Mouse (Mus musculus) midbrain, embryonic 13.5 days (tissue): Measurements from ENCODE around the gene Aoc2. TPM values are rescaled to one million over a fixed set of nuclear protein-coding genes. Genes with fewer than 3 reads are reported as not detected.

Experiments used
- ATAC-seq: fragments of 200-750 bp; cut with Nextera tagmentation; 2 replicates; pipeline ENCODE4 v1.8.0; 2017; ENCODE audit warnings: mild to moderate bottlenecking, moderate TSS enrichment, moderate library complexity
- H3K27ac ChIP-seq: fragments of 300-500 bp; sonication (generic); 2 replicates; pipeline ENCODE4 v1.5.1; 2015; ENCODE audit warnings: inconsistent platforms, mild to moderate bottlenecking, moderate library complexity
- H3K27me3 ChIP-seq: fragments of 300-500 bp; sonication (generic); 2 replicates; pipeline ENCODE4 v1.6.1; 2015; ENCODE audit warnings: mild to moderate bottlenecking, inconsistent platforms
- H3K36me3 ChIP-seq: fragments of 300-500 bp; sonication (generic); 2 replicates; pipeline ENCODE4 v1.6.1; 2015; ENCODE audit warnings: mild to moderate bottlenecking, inconsistent platforms
- H3K4me1 ChIP-seq: fragments of 300-500 bp; sonication (generic); replicated peaks from 2 replicates; pipeline ENCODE4 v1.6.1; 2015; ENCODE audit warnings: inconsistent platforms
- H3K4me2 ChIP-seq: fragments of 300-500 bp; sonication (generic); replicated peaks from 2 replicates; pipeline ENCODE4 v1.6.1; 2015; ENCODE audit warnings: moderate library complexity, mild to moderate bottlenecking, inconsistent platforms
- H3K4me3 ChIP-seq: fragments of 300-500 bp; sonication (generic); replicated peaks from 2 replicates; pipeline ENCODE4 v1.5.1; 2015; ENCODE audit warnings: mild to moderate bottlenecking, inconsistent platforms
- H3K9ac ChIP-seq: fragments of 300-500 bp; sonication (generic); replicated peaks from 2 replicates; pipeline ENCODE4 v1.6.1; 2015; ENCODE audit warnings: mild to moderate bottlenecking, inconsistent platforms
- H3K9me3 ChIP-seq: fragments of 300-500 bp; sonication (generic); 2 replicates; pipeline ENCODE4 v1.6.1; 2016; ENCODE audit warnings: mild to moderate bottlenecking, inconsistent platforms
- WGBS: fragments of 180-500 bp; shearing (Covaris S2); methylation state at CpG from one replicate; pipeline ENCODE4 v1.1.7; 2015; 5-methylcytosine and 5-hydroxymethylcytosine counted together
- polyA plus RNA-seq: library from polyadenylated mRNA; unstranded; fragments of >200 nt; fragmentation: Nextera tagmentation; extraction: Ambion mirVana; gene quantifications from 2 replicates; pipeline ENCODE4 v1.2.1, GENCODE M21; 2015

The Aoc2 gene
- polyA plus RNA-seq, result 2.4 and 2.5 TPM in 2 replicates

- H3K9me3 ChIP-seq, result no peaks in the 10 kb centered on the region
- H3K4me2 ChIP-seq, result no peak within 1 kb of the TSS
- H3K9ac ChIP-seq, result no peak within 1 kb of the TSS
- no peaks in the 10 kb centered on the region for H3K4me1 ChIP-seq
- no peaks in the 10 kb centered on the region for H3K27me3 ChIP-seq
- 98% methylated on average over 5 of the region's 5 CpGs for WGBS
- H3K36me3 ChIP-seq, result peaks cover 65% of the 10 kb centered on the region
- no peak for ATAC-seq
- H3K27ac ChIP-seq, result no peak within 1 kb of the TSS
- H3K4me3 ChIP-seq, result no peak within 1 kb of the TSS
Measured at GRCm38 (mm10) chr11:101324763-101325162, at the start of gene Aoc2. Gene Aoc2 (plus strand): TSS chr11:101325063.

GRCm38 (mm10) chr11:101275309-101275708 is 49.6 kb upstream of the Aoc2 start:
- ATAC-seq, result no peak
- Histone ChIP-seq H3K27ac (no peak overlapping the region), H3K36me3 (peaks cover 5% of the 10 kb centered on the region; the same call in 1 of the 2 replicates), H3K27me3 (peaks cover 20% of the 10 kb centered on the region), H3K4me3 (no peak overlapping the region), H3K9ac (no peak overlapping the region), H3K4me1 (peaks cover 27% of the 10 kb centered on the region), H3K9me3 (no peaks in the 10 kb centered on the region), H3K4me2 (no peak overlapping the region)
- WGBS, result 83% methylated on average over 4 of the region's 4 CpGs

- H3K4me3 ChIP-seq, result peak overlapping the region; percentile 12; the same call in 1 of the 2 replicates
- ATAC-seq, result no peak
- peak overlapping the region; percentile 45 for H3K9ac ChIP-seq
Measured at GRCm38 (mm10) chr11:101276319-101277070, 48.4 kb upstream of the Aoc2 start.

GRCm38 (mm10) chr11:101277381-101278222 is 47.3 kb upstream of the Aoc2 start:
- Histone ChIP-seq H3K9me3 (no peaks in the 10 kb centered on the region), H3K4me3 (peak overlapping the region; percentile 66), H3K27me3 (peaks cover 23% of the 10 kb centered on the region), H3K36me3 (peaks cover 5% of the 10 kb centered on the region; the same call in 1 of the 2 replicates), H3K4me1 (peaks cover 27% of the 10 kb centered on the region), H3K9ac (peak overlapping the region; percentile 84), H3K4me2 (peak overlapping the region; percentile 73), H3K27ac (no peak overlapping the region)
- ATAC-seq, result no peak
- WGBS, result 81% methylated on average over 12 of the region's 12 CpGs

More at GRCm38 (mm10) chr11:101276319-101277070, 48.4 kb upstream of the Aoc2 start:
- 0 out of 2 replicates have a peak overlapping the region, but pooled peaks have one; percentile 25 for H3K27ac ChIP-seq
- H3K27me3 ChIP-seq, result peaks cover 23% of the 10 kb centered on the region
- H3K9me3 ChIP-seq, result no peaks in the 10 kb centered on the region
- peaks cover 5% of the 10 kb centered on the region; the same call in 1 of the 2 replicates for H3K36me3 ChIP-seq
- H3K4me2 ChIP-seq, result peak overlapping the region; percentile 73
- peaks cover 27% of the 10 kb centered on the region for H3K4me1 ChIP-seq
- whole genome bisulfite sequencing, result 25% methylated on average over 27 of the region's 27 CpGs

GRCm38 (mm10) chr11:101278223-101279192 is 46.4 kb upstream of the Aoc2 start, which contains the start of the genes Cntd1 and Coa3:
Gene Cntd1 (plus strand): TSS chr11:101279012.
Gene Coa3 (minus strand): TSS chr11:101279114.
- peak within 1 kb of the TSS; percentile 71 for H3K27ac ChIP-seq
- H3K4me1 ChIP-seq, result peaks cover 27% of the 10 kb centered on the region
- peak within 1 kb of the TSS; percentile 73 for H3K4me2 ChIP-seq
- peak; percentile 98 for ATAC-seq
- H3K4me3 ChIP-seq, result peak within 1 kb of the TSS; percentile 66
- peaks cover 23% of the 10 kb centered on the region for H3K27me3 ChIP-seq
- 13% methylated on average over 45 of the region's 45 CpGs for WGBS
- peaks cover 5% of the 10 kb centered on the region; the same call in 1 of the 2 replicates for H3K36me3 ChIP-seq
- no peaks in the 10 kb centered on the region for H3K9me3 ChIP-seq
- H3K9ac ChIP-seq, result peak within 1 kb of the TSS; percentile 84

- ATAC-seq, result peak; percentile 58
- 66% methylated on average over 14 of the region's 14 CpGs for WGBS
- Histone ChIP-seq H3K9me3 (no peaks in the 10 kb centered on the region), H3K4me1 (peaks cover 27% of the 10 kb centered on the region), H3K4me2 (peak overlapping the region; percentile 73), H3K27ac (no peak overlapping the region), H3K36me3 (peaks cover 5% of the 10 kb centered on the region; the same call in 1 of the 2 replicates), H3K27me3 (peaks cover 23% of the 10 kb centered on the region), H3K4me3 (peak overlapping the region; percentile 66), H3K9ac (no peak overlapping the region)
Measured at GRCm38 (mm10) chr11:101279193-101279569, 45.7 kb upstream of the Aoc2 start.

GRCm38 (mm10) chr11:101280837-101281236 is 44.0 kb upstream of the Aoc2 start:
- Histone ChIP-seq H3K27me3 (peaks cover 20% of the 10 kb centered on the region), H3K4me3 (no peak overlapping the region), H3K9me3 (no peaks in the 10 kb centered on the region), H3K36me3 (peaks cover 11% of the 10 kb centered on the region), H3K4me2 (no peak overlapping the region), H3K9ac (no peak overlapping the region), H3K27ac (no peak overlapping the region), H3K4me1 (peaks cover 27% of the 10 kb centered on the region)
- WGBS, result 51% methylated on average over 7 of the region's 7 CpGs
- ATAC-seq, result no peak

GRCm38 (mm10) chr11:101282896-101283295 is 42.0 kb upstream of the Aoc2 start:
- WGBS, result 27% methylated on average over 5 of the region's 5 CpGs
- no peak for ATAC-seq
- no peak overlapping the region for H3K4me3 ChIP-seq
- H3K9ac ChIP-seq, result no peak overlapping the region
- no peaks in the 10 kb centered on the region for H3K9me3 ChIP-seq
- H3K27me3 ChIP-seq, result peaks cover 12% of the 10 kb centered on the region
- peaks cover 10% of the 10 kb centered on the region for H3K4me1 ChIP-seq
- no peak overlapping the region for H3K4me2 ChIP-seq
- no peak overlapping the region for H3K27ac ChIP-seq
- H3K36me3 ChIP-seq, result peaks cover 20% of the 10 kb centered on the region

GRCm38 (mm10) chr11:101283805-101284204 is 41.1 kb upstream of the Aoc2 start:
- Histone ChIP-seq H3K9ac (no peak overlapping the region), H3K27me3 (peaks cover 12% of the 10 kb centered on the region), H3K27ac (no peak overlapping the region), H3K4me2 (no peak overlapping the region), H3K4me3 (no peak overlapping the region), H3K4me1 (peaks cover 5% of the 10 kb centered on the region), H3K36me3 (peaks cover 28% of the 10 kb centered on the region), H3K9me3 (no peaks in the 10 kb centered on the region)
- 66% methylated on average over 4 of the region's 4 CpGs for WGBS
- ATAC-seq, result no peak

GRCm38 (mm10) chr11:101287306-101287705 is 37.6 kb upstream of the Aoc2 start:
- 91% methylated on average over 9 of the region's 9 CpGs for WGBS

GRCm38 (mm10) chr11:101291231-101291630 is 33.6 kb upstream of the Aoc2 start:
- no peak overlapping the region for H3K9ac ChIP-seq
- peaks cover 92% of the 10 kb centered on the region for H3K36me3 ChIP-seq
- H3K9me3 ChIP-seq, result no peaks in the 10 kb centered on the region
- H3K27me3 ChIP-seq, result no peaks in the 10 kb centered on the region
- no peak overlapping the region for H3K4me2 ChIP-seq
- 97% methylated on average over 8 of the region's 8 CpGs for WGBS
- no peak overlapping the region for H3K27ac ChIP-seq
- ATAC-seq, result no peak
- no peak overlapping the region for H3K4me3 ChIP-seq
- no peaks in the 10 kb centered on the region for H3K4me1 ChIP-seq

More at GRCm38 (mm10) chr11:101287306-101287705, 37.6 kb upstream of the Aoc2 start:
- ATAC-seq, result no peak
- H3K4me1 ChIP-seq, result no peaks in the 10 kb centered on the region
- H3K9me3 ChIP-seq, result no peaks in the 10 kb centered on the region
- no peak overlapping the region for H3K27ac ChIP-seq
- H3K27me3 ChIP-seq, result no peaks in the 10 kb centered on the region
- no peak overlapping the region for H3K4me2 ChIP-seq
- H3K4me3 ChIP-seq, result no peak overlapping the region
- H3K36me3 ChIP-seq, result peaks cover 63% of the 10 kb centered on the region
- H3K9ac ChIP-seq, result no peak overlapping the region
